Mouse (Mus musculus): ENCODE results near the gene Kcnab3. TPM values are rescaled to one million over a fixed set of nuclear protein-coding genes. Genes with fewer than 3 reads are reported as not detected.
A peak's percentile ranks its signal among the peaks of the same experiment; 100 is the strongest.

Kcnab3 gene
- polyA plus RNA-seq, 1 experiment = 3.2 TPM

DNA sequence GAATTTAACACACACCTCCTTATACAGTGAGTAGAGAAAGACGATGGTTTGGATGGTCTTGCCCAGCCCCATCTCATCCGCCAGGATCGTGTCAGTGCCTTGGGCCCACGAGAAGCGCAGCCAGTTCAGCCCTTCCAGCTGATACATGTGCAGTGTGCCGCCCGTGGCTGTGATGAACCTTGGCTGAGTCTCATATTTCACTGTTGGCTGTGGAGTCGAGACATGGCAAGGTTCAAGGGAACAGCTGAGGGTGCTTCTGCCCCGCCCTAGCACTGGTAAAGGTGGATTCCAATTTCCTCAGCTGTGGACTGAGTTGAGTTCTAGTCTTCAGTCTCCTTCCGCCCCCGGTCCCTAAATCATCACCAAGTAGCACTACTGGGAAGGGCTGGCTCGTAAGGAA is 31.6 kb downstream of the Kcnab3 start:
- TF ChIP-seq FOSL1 (IDR thresholded peaks at IDR 0.05; ENCODE audit: insufficient read depth, low read length, poor library complexity, severe bottlenecking) (no peak), CTCF (IDR thresholded peaks at IDR 0.05; ENCODE audit: control insufficient read depth, insufficient read depth, insufficient read length) (no peak), USF1 (IDR thresholded peaks at IDR 0.05; ENCODE audit: low read depth) (no peak)
- H3K79me3 ChIP-seq (ENCODE audit: low read depth) = no peaks in the 10 kb centered on the region
- no peak overlapping the region for H3ac ChIP-seq (ENCODE audit: control insufficient read depth, insufficient read length, low read depth)
- H3K36me3 ChIP-seq (ENCODE audit: control insufficient read depth, insufficient read depth) = peaks cover 91% of the 10 kb centered on the region
- H3K4me3 ChIP-seq (ENCODE audit: insufficient read depth, poor library complexity, severe bottlenecking) = no peak overlapping the region
- H3K79me2 ChIP-seq (ENCODE audit: control insufficient read depth, insufficient read depth) = no peaks in the 10 kb centered on the region
- no peaks in the 10 kb centered on the region for H3K27me3 ChIP-seq (ENCODE audit: control insufficient read depth, insufficient read depth, insufficient read length)

DNA sequence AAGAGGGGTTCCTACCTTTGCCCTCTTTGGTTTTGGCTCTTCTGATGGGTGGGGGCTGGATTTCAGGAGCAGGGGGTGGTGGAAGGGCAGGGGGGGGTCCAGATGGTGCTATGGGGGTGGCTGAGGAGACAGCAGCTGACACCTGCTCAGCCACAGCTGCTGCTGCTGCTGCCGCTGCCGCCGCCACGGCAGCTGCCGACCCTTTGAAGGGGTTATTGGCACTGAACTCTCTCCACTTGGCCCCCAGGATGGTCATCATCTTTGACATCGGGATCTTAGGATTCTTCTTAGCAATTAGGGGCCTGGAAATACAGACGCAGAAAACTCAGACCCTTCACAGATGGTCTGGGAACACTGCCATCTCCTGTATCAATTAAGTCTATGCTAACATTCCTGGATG is 36.0 kb downstream of the Kcnab3 start:
- Histone ChIP-seq H3K79me2 (ENCODE audit: control insufficient read depth, insufficient read depth) (peaks cover 26% of the 10 kb centered on the region), H3K27me3 (ENCODE audit: control insufficient read depth, insufficient read depth, insufficient read length) (no peaks in the 10 kb centered on the region), H3K4me3 (ENCODE audit: insufficient read depth, poor library complexity, severe bottlenecking) (no peak overlapping the region), H3K36me3 (ENCODE audit: control insufficient read depth, insufficient read depth) (peaks cover 68% of the 10 kb centered on the region), H3K79me3 (ENCODE audit: low read depth) (peaks cover 10% of the 10 kb centered on the region), H3ac (ENCODE audit: control insufficient read depth, insufficient read length, low read depth) (no peak overlapping the region)
- TF ChIP-seq FOSL1 (IDR thresholded peaks at IDR 0.05; ENCODE audit: insufficient read depth, low read length, poor library complexity, severe bottlenecking) (no peak), MYOD1 (IDR thresholded peaks at IDR 0.05; ENCODE audit: control insufficient read depth, insufficient read length, low read depth) (peak; percentile 18), CEBPB (IDR thresholded peaks at IDR 0.05; ENCODE audit: low read depth) (no peak), MYOG (IDR thresholded peaks at IDR 0.05; ENCODE audit: control insufficient read depth, extremely low read depth, insufficient read length) (peak; percentile 69), CTCF (IDR thresholded peaks at IDR 0.05; ENCODE audit: control insufficient read depth, insufficient read depth, insufficient read length) (no peak)

- peaks cover 10% of the 10 kb centered on the region for H3K79me3 ChIP-seq (ENCODE audit: low read depth)
- no peak overlapping the region for H3ac ChIP-seq (ENCODE audit: control insufficient read depth, insufficient read length, low read depth)
- no peak overlapping the region for H3K4me3 ChIP-seq (ENCODE audit: insufficient read depth, poor library complexity, severe bottlenecking)
- H3K27me3 ChIP-seq (ENCODE audit: control insufficient read depth, insufficient read depth, insufficient read length) = no peaks in the 10 kb centered on the region
- peaks cover 27% of the 10 kb centered on the region for H3K79me2 ChIP-seq (ENCODE audit: control insufficient read depth, insufficient read depth)
- no peak for TF ChIP-seq MYOD1 (IDR thresholded peaks at IDR 0.05; ENCODE audit: control insufficient read depth, insufficient read length, low read depth)
- TF ChIP-seq CEBPB (IDR thresholded peaks at IDR 0.05; ENCODE audit: low read depth) = no peak
- TF ChIP-seq FOSL1 (IDR thresholded peaks at IDR 0.05; ENCODE audit: insufficient read depth, low read length, poor library complexity, severe bottlenecking) = no peak
- TF ChIP-seq MYOG (IDR thresholded peaks at IDR 0.05; ENCODE audit: control insufficient read depth, extremely low read depth, insufficient read length) = no peak
- no peak for TF ChIP-seq USF1 (IDR thresholded peaks at IDR 0.05; ENCODE audit: low read depth)
- no peak for TF ChIP-seq MAX (IDR thresholded peaks at IDR 0.05)
- TF ChIP-seq CTCF (IDR thresholded peaks at IDR 0.05; ENCODE audit: control insufficient read depth, insufficient read depth, insufficient read length) = no peak
- H3K36me3 ChIP-seq (ENCODE audit: control insufficient read depth, insufficient read depth) = peaks cover 63% of the 10 kb centered on the region
Measured at GRCm38 (mm10) chr11:69362479-69362878, 36.4 kb downstream of the Kcnab3 start.

DNA sequence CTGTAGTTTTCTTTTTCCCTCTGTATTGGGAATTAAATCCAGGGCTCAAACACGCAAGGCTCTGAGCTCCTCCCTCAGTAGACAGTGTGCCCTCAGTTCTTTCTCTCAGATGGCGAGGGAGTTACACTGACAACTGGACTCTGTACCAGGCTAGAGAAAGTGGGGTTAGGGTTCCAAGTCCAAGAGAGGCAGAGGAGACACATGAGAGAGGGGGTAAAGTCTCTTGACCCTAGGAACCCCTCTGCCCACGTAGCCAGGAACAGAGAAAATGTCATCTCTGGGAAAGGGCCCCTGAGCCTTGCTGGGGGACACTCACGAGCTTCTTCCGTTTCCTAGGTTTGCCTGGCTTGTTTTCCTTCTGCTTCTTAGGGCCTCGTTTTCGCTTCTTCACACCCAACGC is 38.3 kb downstream of the Kcnab3 start:
- peaks cover 39% of the 10 kb centered on the region for H3K79me2 ChIP-seq (ENCODE audit: control insufficient read depth, insufficient read depth)
- TF ChIP-seq CEBPB (IDR thresholded peaks at IDR 0.05; ENCODE audit: low read depth) = no peak
- no peaks in the 10 kb centered on the region for H3K27me3 ChIP-seq (ENCODE audit: control insufficient read depth, insufficient read depth, insufficient read length)
- peaks cover 11% of the 10 kb centered on the region for H3K79me3 ChIP-seq (ENCODE audit: low read depth)
- H3K36me3 ChIP-seq (ENCODE audit: control insufficient read depth, insufficient read depth) = peaks cover 44% of the 10 kb centered on the region
- no peak overlapping the region for H3K4me3 ChIP-seq (ENCODE audit: insufficient read depth, poor library complexity, severe bottlenecking)
- H3ac ChIP-seq (ENCODE audit: control insufficient read depth, insufficient read length, low read depth) = no peak overlapping the region

GRCm38 (mm10) chr11:69364910-69365309 is 38.9 kb downstream of the Kcnab3 start:
- Histone ChIP-seq H3K27me3 (ENCODE audit: control insufficient read depth, insufficient read depth, insufficient read length) (no peaks in the 10 kb centered on the region), H3K4me3 (ENCODE audit: insufficient read depth, poor library complexity, severe bottlenecking) (no peak overlapping the region), H3ac (ENCODE audit: control insufficient read depth, insufficient read length, low read depth) (no peak overlapping the region), H3K79me2 (ENCODE audit: control insufficient read depth, insufficient read depth) (peaks cover 39% of the 10 kb centered on the region), H3K36me3 (ENCODE audit: control insufficient read depth, insufficient read depth) (peaks cover 39% of the 10 kb centered on the region), H3K79me3 (ENCODE audit: low read depth) (peaks cover 11% of the 10 kb centered on the region)
- TF ChIP-seq MAX (IDR thresholded peaks at IDR 0.05) (peak; percentile 33), CTCF (IDR thresholded peaks at IDR 0.05; ENCODE audit: control insufficient read depth, insufficient read depth, insufficient read length) (no peak)

DNA sequence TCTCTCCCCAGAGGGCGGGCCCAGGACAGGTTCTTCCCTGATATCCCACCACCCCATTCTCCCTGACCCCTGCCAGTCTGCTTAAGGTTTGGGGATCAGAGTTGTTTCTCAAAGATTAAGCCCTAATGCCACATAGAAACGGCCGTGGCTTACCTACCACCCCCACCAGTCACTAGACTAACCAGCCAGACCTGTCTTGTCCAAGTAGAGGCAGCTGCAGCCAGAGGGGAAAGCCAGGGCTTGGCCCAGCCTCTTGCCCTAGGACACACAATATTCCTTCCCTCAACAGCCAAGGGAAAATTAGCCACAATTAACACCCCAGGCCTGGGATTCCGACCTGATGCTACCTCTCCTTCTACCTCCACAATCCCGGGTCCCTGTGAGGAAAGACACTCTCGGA is 39.7 kb downstream of the Kcnab3 start:
- Histone ChIP-seq H3ac (ENCODE audit: control insufficient read depth, insufficient read length, low read depth) (peak overlapping the region; percentile 63), H3K27me3 (ENCODE audit: control insufficient read depth, insufficient read depth, insufficient read length) (no peaks in the 10 kb centered on the region), H3K79me2 (ENCODE audit: control insufficient read depth, insufficient read depth) (peaks cover 39% of the 10 kb centered on the region), H3K36me3 (ENCODE audit: control insufficient read depth, insufficient read depth) (peaks cover 32% of the 10 kb centered on the region), H3K4me3 (ENCODE audit: insufficient read depth, poor library complexity, severe bottlenecking) (no peak overlapping the region), H3K79me3 (ENCODE audit: low read depth) (peaks cover 11% of the 10 kb centered on the region)
- TF ChIP-seq USF1 (IDR thresholded peaks at IDR 0.05; ENCODE audit: low read depth) (no peak), MYOD1 (IDR thresholded peaks at IDR 0.05; ENCODE audit: control insufficient read depth, insufficient read length, low read depth) (no peak), CTCF (IDR thresholded peaks at IDR 0.05; ENCODE audit: control insufficient read depth, insufficient read depth, insufficient read length) (no peak), CEBPB (IDR thresholded peaks at IDR 0.05; ENCODE audit: low read depth) (no peak), FOSL1 (IDR thresholded peaks at IDR 0.05; ENCODE audit: insufficient read depth, low read length, poor library complexity, severe bottlenecking) (no peak), MAX (IDR thresholded peaks at IDR 0.05) (no peak), MYOG (IDR thresholded peaks at IDR 0.05; ENCODE audit: control insufficient read depth, extremely low read depth, insufficient read length) (no peak)
